Mouse (Mus musculus): Measurements from ENCODE around the gene Erg28.

DNA sequence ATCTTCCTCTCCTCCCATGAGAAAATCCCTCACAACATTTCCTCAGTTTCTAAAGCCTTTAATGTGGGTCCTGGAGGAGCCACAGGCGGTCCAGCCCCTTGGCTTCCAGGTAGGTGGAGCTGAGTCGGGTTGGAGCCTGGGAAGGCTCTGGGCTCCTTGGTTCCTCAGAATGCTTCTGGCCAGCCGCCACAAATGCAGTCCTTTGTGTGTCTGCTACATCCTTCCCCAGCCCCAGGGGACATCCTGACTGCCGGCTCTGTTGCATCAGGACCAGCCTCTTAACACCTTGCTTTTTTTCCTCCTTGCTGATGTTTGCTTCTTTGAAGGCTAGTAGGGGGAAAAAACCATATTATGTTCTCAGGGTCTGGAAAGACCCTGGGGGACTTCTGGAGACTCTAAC, 56.6 kb downstream of the Erg28 start:
- TF ChIP-seq CTCF (IDR thresholded peaks at IDR 0.05; ENCODE audit: borderline replicate concordance, extremely low read depth, insufficient read depth, insufficient read length) (no peak), POLR2A (IDR thresholded peaks at IDR 0.05; ENCODE audit: borderline replicate concordance, extremely low read depth, insufficient read depth, insufficient read length, poor library complexity, severe bottlenecking) (no peak)
